Mouse (Mus musculus): ENCODE measurements around the gene Tmem212. TPM values are rescaled to one million over a fixed set of nuclear protein-coding genes. Genes with fewer than 3 reads are reported as not detected.
"Not testable (repeated sequence)": the region's sequence is repeated elsewhere in the genome, so short reads cannot be mapped to it uniquely, and the experiment has no call there.

Gene Tmem212
- total RNA-seq (2021): 1 to 10 TPM; 1.1 to 1.9 TPM

- DNase-seq: no peak
- intact Hi-C loops (cut with DNase I): no loop called here
Observed at GRCm38 (mm10) chr3:27896318-27896892, at the start of gene Tmem212. TSS of gene Tmem212 (minus strand) at chr3:27896368.

DNA sequence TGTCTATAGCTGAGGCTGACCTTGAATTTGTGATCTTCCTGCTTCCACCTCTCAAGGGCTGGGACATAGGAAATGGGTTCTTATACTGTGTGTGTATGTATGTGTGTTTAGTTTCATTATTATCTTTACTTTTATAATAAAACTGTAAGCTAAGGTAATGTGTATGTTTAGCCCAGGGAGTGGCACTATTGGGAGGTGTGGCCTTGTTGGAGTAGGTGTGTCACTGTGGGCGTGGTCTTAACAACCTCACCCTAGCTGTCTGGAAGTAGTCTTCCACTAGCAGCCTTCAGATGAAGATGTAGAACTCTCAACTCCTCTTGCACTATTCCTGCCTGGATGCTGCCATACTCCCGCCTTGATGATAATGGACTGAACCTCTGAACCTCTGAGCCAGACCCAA, 49.2 kb upstream of the Tmem212 start:
- intact Hi-C loops (cut with DNase I); DNase-seq: not testable (repeated sequence)

GRCm38 (mm10) chr3:27942991-27943390, 46.8 kb upstream of the Tmem212 start:
- no peak for DNase-seq
- intact Hi-C loops (cut with DNase I): no loop called here

DNA sequence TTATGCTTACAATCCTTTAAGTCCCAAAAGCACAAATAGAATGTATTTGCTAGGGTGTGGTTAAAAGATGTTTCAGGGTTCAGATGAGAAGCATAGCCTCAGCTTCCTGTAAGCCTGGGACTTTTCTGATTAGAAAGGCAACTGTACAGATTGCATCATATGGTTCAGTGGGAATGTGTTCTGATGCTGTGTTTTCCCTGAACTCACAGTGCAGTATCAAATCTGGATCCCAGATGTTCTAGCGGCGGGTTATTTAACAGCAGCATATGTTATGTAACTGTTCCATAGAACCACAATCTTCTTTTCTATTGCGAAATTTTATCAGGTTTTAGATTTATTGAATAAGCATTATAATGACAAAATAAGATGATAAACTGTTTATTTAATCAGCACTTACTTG, 45.5 kb upstream of the Tmem212 start:
- intact Hi-C loops (cut with DNase I): no loop called here
- DNase-seq: no peak

GRCm38 (mm10) chr3:27938381-27939323, 42.5 kb upstream of the Tmem212 start, which contains the start of gene Pld1:
TSS of gene Pld1 (plus strand) at chr3:27938695.
- DNase-seq: peak; percentile 34
- intact Hi-C loops (cut with DNase I): no loop called here

DNA sequence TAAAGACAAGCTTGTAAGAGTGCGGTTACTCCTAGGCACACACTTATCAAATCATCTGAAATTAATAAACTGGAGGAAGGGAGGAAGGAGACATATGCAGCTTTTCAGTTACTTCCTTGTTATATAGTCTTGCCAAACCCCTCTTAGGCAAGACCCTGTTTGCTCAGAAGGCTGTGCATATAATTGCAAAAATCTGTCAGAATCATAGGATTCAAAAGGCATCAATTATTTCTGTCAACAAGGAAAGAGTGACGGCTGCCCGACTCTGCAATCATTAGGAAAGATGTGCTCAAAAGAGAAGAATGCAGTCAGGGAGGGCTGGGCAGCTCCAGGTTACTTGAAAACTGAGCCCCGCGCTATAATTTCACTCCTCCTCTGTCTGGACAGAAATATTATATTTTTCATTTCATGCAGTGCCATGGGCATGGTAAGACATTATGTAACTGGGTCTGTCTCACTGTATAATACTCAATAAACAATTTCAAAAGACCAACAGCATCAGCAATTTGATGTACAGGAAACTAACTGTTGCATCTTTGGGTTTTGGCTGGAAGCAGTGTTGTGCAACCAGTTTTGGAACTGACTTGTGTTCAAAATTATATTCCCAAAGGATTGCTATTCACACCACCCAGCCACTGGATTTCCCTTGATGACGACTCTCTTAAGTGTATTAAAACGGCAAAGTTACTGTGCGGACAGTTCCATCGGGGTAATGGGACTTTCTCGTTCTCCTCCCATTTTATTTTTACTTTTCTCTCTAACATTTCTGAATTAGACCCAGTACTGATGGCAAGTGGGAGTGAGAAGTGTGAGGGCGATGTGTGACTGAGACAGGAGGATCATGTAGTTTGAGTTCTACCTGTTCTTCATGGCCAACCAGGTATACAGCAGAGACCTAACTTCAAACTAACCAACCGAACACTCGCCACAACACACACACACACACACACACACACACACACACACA, 41.3 kb upstream of the Tmem212 start:
- intact Hi-C loops (cut with DNase I): no loop called here
- no peak for DNase-seq

- intact Hi-C loops (cut with DNase I): no loop called here
- no peak for DNase-seq
Observed at GRCm38 (mm10) chr3:27936731-27937130, 40.6 kb upstream of the Tmem212 start.

- no peak for DNase-seq
- intact Hi-C loops (cut with DNase I): no loop called here
Observed at GRCm38 (mm10) chr3:27935644-27936043, 39.5 kb upstream of the Tmem212 start.

GRCm38 (mm10) chr3:27932391-27932790, 36.2 kb upstream of the Tmem212 start:
- DNase-seq: no peak
- intact Hi-C loops (cut with DNase I): no loop called here

DNA sequence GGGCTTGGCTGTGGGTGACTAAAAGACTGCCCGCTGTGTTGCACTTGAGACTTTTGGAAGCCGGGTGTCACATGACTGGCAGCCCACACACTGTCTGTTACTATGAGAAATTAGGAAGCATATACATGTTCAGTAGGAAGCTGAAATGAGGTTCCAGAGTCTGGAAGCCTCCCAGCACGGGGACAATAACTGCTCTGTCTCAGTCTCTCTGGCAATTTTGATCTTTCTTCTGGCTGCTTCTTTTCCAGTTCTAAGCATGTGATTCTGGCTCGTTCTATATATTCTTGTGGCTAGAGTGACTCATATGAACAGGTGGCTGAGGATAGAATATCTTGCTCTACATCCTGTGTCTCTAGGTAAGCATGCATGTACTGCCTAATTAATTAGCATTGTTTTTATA, 33.1 kb upstream of the Tmem212 start:
- intact Hi-C loops (cut with DNase I): no loop called here
- DNase-seq: no peak

DNA sequence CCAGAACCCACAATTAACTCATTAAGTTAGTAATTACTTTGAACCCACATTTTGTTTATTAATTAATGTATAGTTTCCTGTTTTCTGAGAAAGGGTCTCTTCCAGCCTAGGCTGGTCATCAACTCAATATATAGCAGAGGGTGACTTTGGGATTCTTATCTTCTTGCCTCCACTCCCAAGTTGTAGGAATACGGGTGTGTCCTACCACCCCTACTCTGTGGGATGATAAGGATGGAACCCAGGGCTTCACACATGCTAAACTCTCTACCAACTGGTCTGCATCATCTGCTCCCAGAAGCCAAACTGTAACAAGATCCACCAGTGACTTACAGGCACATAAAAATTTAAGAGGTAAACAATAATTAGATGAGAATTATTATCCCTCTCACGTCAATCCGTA, 27.9 kb upstream of the Tmem212 start:
- intact Hi-C loops (cut with DNase I): no loop called here
- no peak for DNase-seq

DNA sequence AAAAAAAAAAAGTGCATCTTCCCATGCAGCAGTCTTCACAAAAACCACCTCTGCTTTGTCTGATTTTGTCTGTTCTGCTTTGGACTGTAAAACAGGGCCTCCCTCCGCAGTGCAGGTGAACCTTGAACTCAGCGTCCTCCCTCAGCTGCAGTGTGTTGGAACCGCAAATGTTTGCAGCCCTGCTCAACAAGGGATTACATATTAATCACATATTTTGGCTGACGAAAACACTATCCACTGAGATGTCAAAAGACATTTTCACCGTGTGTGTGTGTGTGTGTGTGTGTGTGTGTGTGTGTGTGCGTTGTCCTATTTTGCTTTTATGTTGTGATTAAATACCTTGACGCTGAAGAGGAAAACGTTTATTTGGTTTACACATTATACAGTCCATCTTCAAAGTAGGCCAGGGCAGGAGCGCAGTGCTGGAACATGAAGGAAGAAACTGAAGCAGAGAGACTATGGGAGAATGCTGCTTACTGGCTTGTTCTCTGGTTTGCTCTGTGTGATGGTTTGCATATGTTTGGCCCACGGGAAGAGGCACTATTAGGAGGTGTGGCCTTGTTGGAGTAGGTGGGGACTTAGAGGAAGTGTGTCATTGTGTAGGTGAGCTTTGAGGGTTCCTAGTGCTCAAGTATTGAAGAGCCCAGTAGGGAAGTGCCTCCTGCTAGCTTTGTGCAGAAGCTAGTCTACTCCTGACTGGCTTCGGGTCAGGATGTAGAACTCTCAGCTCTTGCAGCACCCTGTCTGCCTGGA, 25.3 kb upstream of the Tmem212 start:
- no peak for DNase-seq
- intact Hi-C loops (cut with DNase I): no loop called here

- intact Hi-C loops (cut with DNase I): no loop called here
- no peak for DNase-seq
Observed at GRCm38 (mm10) chr3:27918656-27919436, 22.7 kb upstream of the Tmem212 start.

GRCm38 (mm10) chr3:27909016-27909415, 12.8 kb upstream of the Tmem212 start:
- intact Hi-C loops (cut with DNase I): no loop called here
- no peak for DNase-seq

GRCm38 (mm10) chr3:27908316-27908715, 12.1 kb upstream of the Tmem212 start:
- no peak for DNase-seq
- intact Hi-C loops (cut with DNase I): no loop called here

DNA sequence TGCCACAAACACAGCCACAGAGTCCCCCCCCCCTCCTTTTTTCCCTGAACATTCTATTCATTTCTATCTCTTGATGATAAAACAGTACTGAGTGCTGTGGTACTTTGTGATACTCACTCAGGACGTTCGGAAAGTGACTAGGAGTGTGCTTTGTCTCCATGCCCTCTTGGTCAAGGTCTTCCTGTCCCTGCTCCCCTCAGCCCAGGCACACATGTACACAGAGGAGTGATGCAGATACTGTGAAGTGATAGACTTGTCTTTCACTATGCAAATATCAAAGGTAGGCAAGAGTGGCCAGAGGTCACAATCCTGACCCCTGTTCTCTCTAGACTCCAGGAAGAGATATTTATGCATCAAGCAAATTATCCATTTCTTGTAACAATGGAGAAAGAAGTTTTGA, 11.1 kb upstream of the Tmem212 start:
- intact Hi-C loops (cut with DNase I): no loop called here
- no peak for DNase-seq

DNA sequence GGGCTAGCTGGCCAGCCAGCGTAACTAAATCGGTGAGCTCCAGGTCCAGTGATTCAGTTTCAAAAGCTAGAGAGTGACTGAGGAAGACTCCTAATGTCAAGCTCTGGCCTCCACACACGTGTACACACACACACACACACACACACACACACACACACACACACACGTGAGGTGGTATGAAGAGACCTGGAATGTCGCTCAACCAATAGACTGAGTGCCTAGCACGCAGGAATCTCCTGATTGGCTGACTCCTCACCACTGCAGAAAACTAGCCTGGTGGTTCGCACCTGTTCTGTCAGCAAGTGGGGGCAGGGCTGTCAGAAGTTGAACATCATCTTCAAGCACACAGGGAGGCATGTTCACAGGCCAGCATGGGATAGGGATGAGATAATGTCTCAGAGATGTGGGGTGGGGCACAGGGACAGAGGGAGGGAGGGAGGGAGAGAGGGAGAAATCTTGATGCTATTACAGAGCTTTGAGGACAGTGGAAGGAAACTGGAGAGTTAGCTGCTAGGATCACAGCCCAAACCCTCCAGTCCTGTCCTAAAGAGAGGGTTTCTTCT, 10.6 kb upstream of the Tmem212 start:
- no peak for DNase-seq

GRCm38 (mm10) chr3:27904659-27905330, 8.6 kb upstream of the Tmem212 start:
- no peak for DNase-seq
- intact Hi-C loops (cut with DNase I): no loop called here

More for the DNA sequence above, 10.6 kb upstream of the Tmem212 start:
- intact Hi-C loops (cut with DNase I): no loop called here

- intact Hi-C loops (cut with DNase I): no loop called here
- no peak for DNase-seq
Observed at GRCm38 (mm10) chr3:27901846-27902245, 5.7 kb upstream of the Tmem212 start.

All from left cerebral cortex, postnatal 4 days (tissue).